Mouse (Mus musculus): Measurements from ENCODE around the gene Gm3952.

Gm3952 gene

DNA sequence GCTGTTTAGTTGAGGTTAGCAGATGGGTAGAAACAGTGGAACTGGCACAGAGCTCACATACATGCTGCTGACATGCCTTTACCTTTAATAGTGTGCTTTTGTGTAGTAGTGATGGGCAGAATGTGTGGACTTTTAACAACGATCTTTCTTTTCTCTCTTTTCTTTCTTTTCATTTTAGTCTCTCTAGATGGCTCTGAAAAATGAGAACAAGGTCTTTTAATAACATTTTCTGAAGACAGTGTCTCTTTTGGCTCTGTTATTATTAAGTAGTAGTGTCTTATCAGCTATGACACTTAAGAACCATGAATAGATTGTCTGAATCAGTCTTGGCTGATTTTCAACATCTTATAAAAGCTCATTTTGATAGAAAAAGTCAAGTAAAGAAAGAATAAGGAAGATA lies at the start of gene Gm3952:
Gm3952 (minus strand) TSS at position 101 of the 400 bp plus-strand sequence.
- no peak for DNase-seq

DNA sequence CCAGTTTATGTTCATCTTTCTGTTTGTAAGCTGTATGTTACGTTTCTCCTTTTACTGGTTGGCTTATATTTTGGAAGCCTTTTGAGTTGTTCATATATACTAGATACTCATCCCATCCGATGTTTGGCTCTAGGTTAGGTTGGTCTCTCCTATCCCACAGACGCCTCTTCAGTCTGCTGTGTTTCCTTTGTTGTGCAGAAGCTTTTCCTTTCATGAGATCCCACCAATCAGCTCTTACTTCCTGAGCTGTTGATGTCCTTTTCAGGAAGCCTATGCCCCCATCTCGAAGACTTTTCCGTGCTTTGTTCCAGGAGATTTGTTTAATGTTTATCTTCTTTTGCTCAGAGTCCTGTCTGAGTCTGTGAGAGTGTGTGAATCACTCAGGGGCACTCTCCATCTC lies 45.3 kb upstream of the Gm3952 start:
- no peak for DNase-seq

DNA sequence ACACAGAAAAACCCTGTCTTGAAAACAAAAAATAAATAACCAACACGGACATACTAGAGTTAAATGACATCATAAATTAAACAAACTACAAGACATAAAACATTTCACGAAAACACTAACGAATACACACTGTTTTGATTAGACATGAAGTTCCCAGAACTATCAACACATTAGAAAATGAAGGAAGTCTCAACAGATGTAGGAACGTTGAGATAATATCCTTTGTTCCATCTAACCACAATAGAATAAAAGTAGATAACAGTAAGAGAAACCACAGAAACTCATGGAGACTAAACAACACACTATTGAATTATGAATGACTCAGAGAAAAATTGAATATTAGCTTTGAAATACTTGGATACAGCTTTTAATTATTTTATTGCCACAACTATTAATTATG lies 14.0 kb upstream of the Gm3952 start:
- DNase-seq = no peak

DNA sequence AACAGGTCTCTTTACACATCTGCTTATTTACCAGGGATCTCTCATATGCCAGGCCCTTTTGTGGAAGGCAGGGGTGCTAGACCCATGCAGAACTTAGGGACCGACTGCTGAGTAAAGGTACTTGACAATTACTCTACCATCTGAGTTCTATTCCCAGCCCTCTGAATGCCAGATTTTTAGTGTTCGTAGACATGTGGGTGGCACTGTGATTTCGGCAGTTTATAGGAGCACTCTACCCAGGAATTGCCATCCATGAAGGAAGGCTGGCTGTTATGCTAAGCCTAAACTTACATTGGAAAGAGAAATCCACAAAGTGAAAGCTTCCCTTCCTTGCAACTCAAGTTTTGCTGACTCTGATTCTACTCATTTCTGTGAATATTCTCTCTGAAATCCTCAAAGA lies 62.8 kb downstream of the Gm3952 start:
- no peak for DNase-seq

DNA sequence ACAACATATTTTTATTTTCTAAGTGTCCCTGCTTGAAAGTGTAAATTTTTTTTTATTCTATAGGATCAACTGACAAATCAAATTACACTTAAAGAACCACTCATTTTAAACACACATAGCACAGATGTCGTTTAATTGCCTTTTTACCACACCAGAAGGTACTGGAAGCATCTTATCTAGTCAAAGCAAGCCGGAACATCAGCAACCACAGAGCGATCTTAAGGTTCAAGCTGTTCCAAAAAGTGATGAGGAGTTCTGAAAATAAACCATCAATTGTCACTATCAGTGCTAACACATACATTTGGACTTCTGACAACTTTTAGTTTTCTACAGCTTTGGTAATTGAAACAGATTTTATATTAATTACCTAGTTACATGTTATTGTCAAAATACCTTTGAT lies 64.4 kb downstream of the Gm3952 start:
- DNase-seq = no peak

DNA sequence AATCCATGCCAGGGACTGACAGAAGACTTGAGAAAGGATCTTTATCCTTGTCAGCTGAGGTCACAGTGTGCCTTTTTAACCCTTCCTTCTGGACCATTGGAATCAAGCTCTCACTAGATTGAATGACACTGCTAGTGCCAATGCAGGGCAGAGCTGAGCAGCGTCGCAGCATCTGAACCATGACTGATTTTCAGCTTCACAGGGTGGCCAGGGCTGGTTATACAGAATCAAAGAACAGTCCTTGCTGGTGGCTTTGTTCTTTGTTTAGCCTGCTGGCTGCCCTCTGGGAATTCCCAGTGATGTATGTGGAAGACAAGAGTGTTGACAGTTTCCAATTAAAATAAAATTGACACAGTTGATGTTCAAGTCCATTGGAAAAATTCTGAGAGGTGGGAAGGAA lies 66.2 kb downstream of the Gm3952 start:
- DNase-seq = no peak

DNA sequence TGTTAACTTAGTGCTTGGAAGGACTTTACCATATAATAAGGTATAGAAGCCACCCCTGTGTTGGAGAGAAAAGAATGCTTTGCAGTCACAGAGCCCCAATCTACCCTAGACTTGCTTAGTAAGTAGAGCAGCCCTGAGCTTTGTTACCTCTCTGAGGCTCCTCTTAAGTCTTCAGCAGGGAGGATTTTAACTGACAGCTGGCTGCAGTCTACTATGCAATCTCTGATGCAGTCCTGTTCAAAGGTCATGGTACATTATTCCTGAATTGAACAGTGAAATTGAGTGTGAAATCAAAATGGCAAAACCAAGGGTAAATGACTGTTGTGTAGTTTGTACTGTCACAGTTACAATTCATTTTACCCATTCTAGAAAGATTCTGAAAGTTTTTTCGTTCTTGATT lies 71.3 kb downstream of the Gm3952 start:
- DNase-seq = no peak

DNA sequence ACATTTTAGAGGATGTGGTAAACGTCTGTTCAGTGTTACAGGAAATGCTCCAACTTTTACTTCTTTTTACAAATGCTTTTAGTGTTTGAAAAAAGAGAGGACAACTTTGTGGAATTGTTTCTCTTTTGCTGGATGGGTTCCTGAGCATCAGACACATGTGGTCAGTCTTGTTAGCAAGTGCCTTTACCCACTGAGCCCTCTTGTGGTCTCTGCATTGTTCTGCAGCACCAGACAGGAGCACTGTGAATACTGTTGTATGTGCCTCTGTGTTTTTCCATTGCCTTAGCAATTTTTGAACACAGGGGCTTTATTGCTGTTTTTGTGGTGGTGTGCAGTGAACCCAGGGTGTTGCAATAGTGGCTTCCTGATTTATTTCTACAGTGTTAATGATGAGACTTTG lies 73.7 kb downstream of the Gm3952 start:
- DNase-seq = no peak

DNA sequence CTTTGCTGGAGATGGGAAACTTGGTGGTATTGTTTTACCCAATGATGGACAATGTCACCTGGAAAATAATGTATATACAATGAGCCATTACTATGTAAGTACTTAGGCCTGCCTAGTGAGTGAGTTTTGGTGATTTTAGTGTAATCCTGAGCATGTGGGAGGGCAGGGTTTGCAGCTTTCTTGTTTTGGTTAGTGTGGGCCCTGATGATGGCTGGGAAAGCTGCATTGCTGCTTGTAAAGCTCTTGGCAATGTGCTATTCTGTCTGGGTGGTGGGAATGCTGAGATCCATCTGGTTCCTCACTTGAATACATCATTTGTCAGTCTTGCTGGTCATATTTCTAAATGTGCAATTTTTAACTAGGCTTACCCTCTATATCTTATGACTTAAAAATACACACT lies 82.3 kb downstream of the Gm3952 start:
- DNase-seq = no peak

DNA sequence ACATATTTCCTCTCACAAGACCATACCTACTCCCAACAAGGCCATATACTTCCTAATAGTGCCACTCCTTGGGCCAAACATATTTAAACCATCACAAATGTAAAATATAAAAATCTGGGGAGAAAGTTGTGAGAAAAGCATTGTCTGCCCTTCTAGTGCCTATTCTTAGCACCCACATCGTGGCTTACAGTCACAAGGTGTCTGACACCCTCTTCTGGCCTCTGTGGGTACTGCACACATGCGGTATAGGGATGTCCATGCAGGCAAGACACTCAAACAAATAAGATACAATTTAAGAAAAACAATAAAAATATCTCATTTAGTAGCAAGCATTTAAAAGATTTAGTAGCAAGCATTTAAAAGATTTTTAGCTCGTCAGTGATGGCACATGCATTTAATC lies 89.2 kb downstream of the Gm3952 start:
- peak; percentile 87 for DNase-seq

DNA sequence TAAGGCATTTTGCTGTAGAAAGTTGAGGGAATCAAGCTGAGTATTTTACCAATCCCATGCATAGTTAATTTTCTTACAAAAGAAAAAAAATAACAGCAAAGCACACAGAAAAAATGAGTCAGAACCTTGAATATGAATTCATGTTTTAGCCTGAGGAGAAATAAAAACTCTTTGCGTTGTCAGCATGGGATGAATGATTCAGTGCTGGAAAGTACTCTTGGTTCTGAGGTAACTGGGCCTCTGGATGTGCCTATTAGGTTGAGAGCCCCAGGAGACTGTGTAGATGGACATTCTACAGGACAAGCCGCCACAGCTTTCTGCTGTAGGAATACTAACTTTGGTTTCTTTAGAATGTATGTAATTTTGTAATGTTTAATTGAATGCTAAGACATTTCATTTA lies 93.7 kb downstream of the Gm3952 start:
- no peak for DNase-seq

DNA sequence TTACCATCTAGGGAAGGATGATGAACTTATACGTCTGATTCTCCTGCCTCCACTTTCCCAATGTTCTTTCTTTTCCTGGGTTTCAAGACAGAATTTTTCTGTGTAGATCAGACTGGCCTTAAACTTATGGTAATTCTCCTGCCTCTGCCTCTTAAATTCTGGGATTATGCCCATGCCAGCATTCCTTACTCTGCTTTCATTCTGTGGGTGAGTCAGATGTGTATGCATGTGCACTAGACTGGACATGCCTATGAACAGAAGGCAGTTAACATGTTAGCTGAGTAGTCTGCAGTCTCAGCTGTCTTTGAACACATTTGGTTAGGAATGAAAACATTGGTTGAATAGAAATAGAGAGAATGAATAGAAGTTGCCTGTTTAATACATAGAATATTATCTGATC lies 94.1 kb downstream of the Gm3952 start:
- DNase-seq = no peak

DNA sequence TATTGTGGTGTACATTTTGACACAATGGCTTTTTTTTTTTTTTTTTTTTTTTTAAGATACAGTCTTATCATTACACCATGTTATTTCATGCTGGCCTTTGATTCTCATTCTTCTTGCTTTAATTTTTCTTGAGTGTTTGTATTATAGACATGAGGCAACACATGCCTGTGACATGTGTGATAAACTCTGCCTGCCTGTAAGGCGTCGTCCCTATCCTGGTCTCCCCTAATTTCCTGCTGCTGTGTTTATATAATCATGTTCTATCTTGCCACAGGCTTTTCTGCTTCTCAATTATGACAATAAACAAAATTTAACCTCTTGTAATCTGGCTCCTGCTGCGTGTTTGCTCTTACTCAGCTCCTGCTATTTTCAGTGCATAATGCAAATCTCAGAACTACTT lies 100.5 kb downstream of the Gm3952 start:
- no peak for DNase-seq

DNA sequence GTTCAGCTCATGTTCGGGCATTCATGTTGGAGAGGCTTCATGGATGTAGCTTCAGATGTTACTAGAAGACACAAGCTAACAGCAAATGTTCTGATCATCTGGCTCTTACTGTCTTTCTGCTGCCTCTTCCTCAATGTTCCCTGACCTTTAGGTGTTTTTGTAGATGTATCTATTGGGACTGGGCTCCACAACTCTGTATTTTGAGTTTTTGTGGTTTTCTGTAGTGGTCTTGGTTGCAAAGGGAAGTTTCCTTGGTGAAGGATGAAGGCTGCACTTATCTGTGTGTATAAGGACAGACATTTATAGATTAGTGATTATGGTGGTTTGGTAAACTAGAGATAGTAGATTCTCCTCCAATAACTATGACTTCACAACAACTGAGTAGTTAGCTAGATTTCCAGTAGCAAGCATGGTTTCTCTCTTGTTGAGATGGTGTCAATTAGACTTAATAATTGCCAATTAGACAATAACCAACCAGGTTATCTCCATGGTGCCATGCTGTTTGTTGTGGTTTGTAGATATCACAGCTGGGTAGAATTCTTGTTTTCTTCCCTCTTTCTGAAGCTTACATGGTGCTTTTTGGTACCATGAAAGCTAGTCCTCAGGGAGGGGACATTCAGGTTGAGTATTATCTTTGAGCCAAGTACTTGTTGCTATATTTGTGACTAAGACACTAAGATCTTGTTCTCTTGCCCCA lies 101.6 kb downstream of the Gm3952 start:
- no peak for DNase-seq
